Mouse (Mus musculus) stomach, postnatal 0 days (tissue): ENCODE measurements around the gene Mgll. TPM values are rescaled to one million over a fixed set of nuclear protein-coding genes. Genes with fewer than 3 reads are reported as not detected.
A peak's percentile ranks its signal among the peaks of the same experiment; 100 is the strongest.

Source experiments
- ATAC-seq: fragments of 200-750 bp; cut with Nextera tagmentation; 2 replicates; pipeline ENCODE4 v1.8.0; 2017; ENCODE audit not compliant: low FRiP score, low TSS enrichment
- DNase-seq: peaks from one replicate; pipeline ENCODE4 v3.0.0-alpha.2; 2016; ENCODE audit warnings: low spot score
- H3K27ac ChIP-seq: fragments of 300-500 bp; sonication (generic); replicated peaks from 2 replicates; pipeline ENCODE4 v1.5.1; 2014; ENCODE audit warnings: mild to moderate bottlenecking, control low read depth
- H3K27me3 ChIP-seq: fragments of 300-500 bp; sonication (generic); 2 replicates; pipeline ENCODE4 v1.6.1; 2014; ENCODE audit warnings: low read length; ENCODE audit not compliant: control insufficient read depth, insufficient read depth
- H3K36me3 ChIP-seq: fragments of 300-500 bp; sonication (generic); 2 replicates; pipeline ENCODE4 v1.6.1; 2014; ENCODE audit warnings: low read length, mixed read lengths; ENCODE audit not compliant: control insufficient read depth, insufficient read depth
- H3K4me1 ChIP-seq: fragments of 300-500 bp; sonication (generic); replicated peaks from 2 replicates; pipeline ENCODE4 v1.6.1; 2014; ENCODE audit warnings: antibody characterized with exemption; ENCODE audit not compliant: control insufficient read depth, insufficient read depth
- H3K4me2 ChIP-seq: fragments of 300-500 bp; sonication (generic); replicated peaks from 2 replicates; pipeline ENCODE4 v1.6.1; 2014; ENCODE audit warnings: low read depth, mild to moderate bottlenecking, control low read depth, moderate library complexity
- H3K4me3 ChIP-seq: fragments of 300-500 bp; sonication (generic); 2 replicates; pipeline ENCODE4 v1.5.1; 2014; ENCODE audit warnings: low read depth, low read length, control low read depth
- H3K9ac ChIP-seq: fragments of 300-500 bp; sonication (generic); 2 replicates; pipeline ENCODE4 v1.6.1; 2014; ENCODE audit warnings: mild to moderate bottlenecking, low read length, control low read depth, mixed read lengths
- H3K9me3 ChIP-seq: fragments of 300-500 bp; sonication (generic); 2 replicates; pipeline ENCODE4 v1.6.1; 2016; ENCODE audit warnings: low read length; ENCODE audit not compliant: control insufficient read depth
- CTCF ChIP-seq: IDR thresholded peaks from 2 replicates; pipeline ENCODE4 v1.5.1; 2016; ENCODE audit warnings: antibody characterized with exemption, low read depth, mild to moderate bottlenecking, moderate library complexity
- EP300 ChIP-seq: optimal IDR thresholded peaks from 2 replicates; pipeline ENCODE3; 2016; ENCODE audit warnings: antibody characterized with exemption
- WGBS: fragments of 180-500 bp; shearing (Covaris S2); extraction: QIAGEN DNeasy Blood & Tissue Kit; methylation state at CpG from one replicate; pipeline ENCODE4 v1.1.7; 2014; 5-methylcytosine and 5-hydroxymethylcytosine counted together
- polyA plus RNA-seq: library from polyadenylated mRNA; unstranded; fragments of >200 nt; fragmentation: Nextera tagmentation; extraction: Ambion mirVana; gene quantifications from 2 replicates; pipeline ENCODE4 v1.2.1, GENCODE M21; 2015

The Mgll gene
- polyA plus RNA-seq, 1 experiment from 2014 or later: 117 TPM

DNA sequence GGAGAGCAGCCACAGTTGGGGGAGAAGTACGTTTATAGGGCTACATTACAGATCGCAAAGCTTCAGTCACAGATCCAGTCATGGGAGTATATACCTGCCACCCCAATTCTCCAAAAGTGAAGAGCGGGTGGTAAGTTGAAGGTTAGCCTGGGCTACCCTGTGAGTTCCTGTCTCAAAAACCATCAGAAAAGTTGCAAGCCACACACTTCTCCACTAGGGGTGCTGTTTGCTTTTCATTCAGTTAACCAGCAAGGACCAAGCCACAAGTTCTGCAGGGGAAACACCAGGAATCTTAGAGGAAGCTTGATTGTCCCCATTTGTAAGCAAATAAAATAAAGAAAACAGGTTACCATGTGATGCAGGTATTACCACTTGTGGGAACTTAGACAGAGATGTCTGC lies 88.7 kb downstream of the Mgll start:
- peak; percentile 83 for TF ChIP-seq CTCF
- no peak for TF ChIP-seq EP300
- no peak for ATAC-seq
- Histone ChIP-seq H3K9me3 (no peaks in the 10 kb centered on the region), H3K4me2 (no peak overlapping the region), H3K9ac (no peak overlapping the region), H3K27me3 (no peaks in the 10 kb centered on the region), H3K4me3 (no peak overlapping the region), H3K4me1 (no peaks in the 10 kb centered on the region), H3K36me3 (peaks cover 4% of the 10 kb centered on the region; the same call in 1 of the 2 replicates), H3K27ac (no peak overlapping the region)
- peak; percentile 48 for DNase-seq
- WGBS: 82% methylated on average over 3 of the region's 3 CpGs

DNA sequence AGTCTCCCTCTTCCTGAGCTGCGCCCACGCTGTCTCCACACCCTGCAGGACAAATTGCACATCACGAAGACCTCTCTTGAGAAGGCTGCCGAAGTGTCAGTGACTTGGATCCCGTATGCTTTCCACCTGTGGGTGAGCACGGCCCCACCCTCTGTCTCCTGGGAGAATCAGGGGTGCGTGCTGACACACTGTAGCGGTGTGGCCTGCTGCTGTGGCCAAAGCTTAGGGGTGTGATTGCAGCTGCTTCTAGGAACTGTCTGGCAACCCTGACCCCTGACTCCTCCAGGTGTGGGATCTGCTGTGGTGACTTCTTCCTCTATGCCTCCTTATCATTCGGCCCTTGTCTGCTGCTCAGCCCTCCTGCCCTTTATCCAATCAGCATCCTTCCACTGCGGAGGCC lies 89.6 kb downstream of the Mgll start:
- Histone ChIP-seq H3K4me3 (no peak overlapping the region), H3K9me3 (no peaks in the 10 kb centered on the region), H3K27me3 (no peaks in the 10 kb centered on the region), H3K4me2 (no peak overlapping the region), H3K36me3 (peaks cover 4% of the 10 kb centered on the region; the same call in 1 of the 2 replicates), H3K9ac (no peak overlapping the region), H3K4me1 (no peaks in the 10 kb centered on the region), H3K27ac (no peak overlapping the region)
- DNase-seq: no peak
- ATAC-seq: no peak
- WGBS: 73% methylated on average over 10 of the region's 10 CpGs
- TF ChIP-seq CTCF: no peak
- TF ChIP-seq EP300: no peak

DNA sequence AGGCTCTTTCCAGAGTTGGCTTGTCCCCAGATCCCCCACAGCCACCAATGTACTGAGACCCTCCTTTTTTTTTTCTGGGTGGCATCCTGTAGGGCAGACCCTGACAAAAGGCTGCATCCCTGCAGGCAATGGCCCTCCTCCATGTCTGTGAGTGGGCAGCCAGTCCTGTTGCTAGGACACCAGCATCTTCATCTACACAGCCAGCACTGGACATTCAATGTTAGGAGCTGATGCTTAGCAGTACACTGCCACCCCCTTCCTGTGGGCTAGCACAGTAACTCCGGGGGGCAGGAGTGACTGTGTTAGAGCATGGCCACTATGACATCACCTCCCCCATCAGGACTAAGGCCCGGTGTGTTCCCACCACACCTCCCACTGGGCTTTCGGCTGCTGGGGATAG lies 90.8 kb downstream of the Mgll start:
- no peaks in the 10 kb centered on the region for H3K27me3 ChIP-seq
- H3K9me3 ChIP-seq: no peaks in the 10 kb centered on the region
- TF ChIP-seq EP300 (no peak), CTCF (no peak)
- H3K36me3 ChIP-seq: peaks cover 8% of the 10 kb centered on the region
- H3K4me3 ChIP-seq: no peak overlapping the region
- H3K4me2 ChIP-seq: no peak overlapping the region
- ATAC-seq (no peak), DNase-seq (no peak)
- H3K27ac ChIP-seq: no peak overlapping the region
- H3K9ac ChIP-seq: no peak overlapping the region
- no peaks in the 10 kb centered on the region for H3K4me1 ChIP-seq
- 87% methylated on average over 3 of the region's 3 CpGs for whole genome bisulfite sequencing

DNA sequence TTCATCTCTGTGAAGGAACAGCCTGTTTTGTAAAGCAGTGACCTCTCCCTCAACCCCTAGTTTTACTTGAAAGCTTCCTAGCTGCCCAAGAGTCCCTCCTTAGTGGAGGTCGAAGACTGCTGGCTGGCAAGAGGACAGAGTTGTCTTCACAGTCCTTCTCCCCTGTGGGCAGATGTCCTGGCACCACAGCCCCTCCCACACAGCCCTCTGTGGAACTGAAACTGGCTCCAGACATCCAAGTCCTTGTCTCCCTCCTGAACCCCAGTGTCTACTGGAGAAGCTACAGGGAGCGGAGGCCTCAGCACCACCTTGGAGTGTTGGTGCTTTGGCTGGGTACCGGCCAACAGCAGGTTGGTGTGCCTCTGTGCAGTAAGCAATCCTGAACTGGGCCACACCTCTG lies 91.3 kb downstream of the Mgll start:
- Histone ChIP-seq H3K9me3 (no peaks in the 10 kb centered on the region), H3K9ac (no peak overlapping the region), H3K4me3 (no peak overlapping the region), H3K27me3 (no peaks in the 10 kb centered on the region), H3K4me2 (no peak overlapping the region), H3K36me3 (peaks cover 5% of the 10 kb centered on the region), H3K27ac (no peak overlapping the region), H3K4me1 (no peaks in the 10 kb centered on the region)
- no peak for DNase-seq
- WGBS: 83% methylated on average over 3 of the region's 3 CpGs
- ATAC-seq: no peak
- TF ChIP-seq CTCF: no peak
- TF ChIP-seq EP300: no peak

GRCm38 (mm10) chr6:88816913-88817312 lies 92.7 kb downstream of the Mgll start:
- no peak overlapping the region for H3K4me3 ChIP-seq
- H3K27ac ChIP-seq: peak overlapping the region; percentile 35; the same call in 1 of the 2 replicates
- H3K4me2 ChIP-seq: no peak overlapping the region
- WGBS: 58% methylated on average over 3 of the region's 3 CpGs
- peaks cover 4% of the 10 kb centered on the region; the same call in 1 of the 2 replicates for H3K36me3 ChIP-seq
- ATAC-seq: peak; percentile 91
- no peaks in the 10 kb centered on the region for H3K9me3 ChIP-seq
- peak; percentile 59 for DNase-seq
- no peak overlapping the region for H3K9ac ChIP-seq
- H3K4me1 ChIP-seq: peaks cover 3% of the 10 kb centered on the region; the same call in 1 of the 2 replicates
- TF ChIP-seq CTCF: no peak
- TF ChIP-seq EP300: no peak
- H3K27me3 ChIP-seq: no peaks in the 10 kb centered on the region

GRCm38 (mm10) chr6:88820853-88821252 lies 96.6 kb downstream of the Mgll start:
- Histone ChIP-seq H3K4me3 (no peak overlapping the region), H3K9ac (no peak overlapping the region), H3K9me3 (no peaks in the 10 kb centered on the region), H3K4me2 (no peak overlapping the region), H3K4me1 (peaks cover 3% of the 10 kb centered on the region; the same call in 1 of the 2 replicates), H3K27ac (no peak overlapping the region), H3K27me3 (no peaks in the 10 kb centered on the region), H3K36me3 (peaks cover 10% of the 10 kb centered on the region; the same call in 1 of the 2 replicates)
- TF ChIP-seq CTCF (no peak), EP300 (no peak)
- ATAC-seq (no peak), DNase-seq (no peak)
- 33% methylated on average over 3 of the region's 3 CpGs for WGBS
